Mouse (Mus musculus) gastrocnemius, adult 2 months (tissue): ENCODE data around the gene Gm8765. TPM values are rescaled to one million over a fixed set of nuclear protein-coding genes. Genes with fewer than 3 reads are reported as not detected.
"Not testable (repeated sequence)": the region's sequence is repeated elsewhere in the genome, so short reads cannot be mapped to it uniquely, and the experiment has no call there.

Experiments used
- DNase-seq: peaks from one replicate; pipeline ENCODE4 v3.0.0; 2022
- H3K27ac ChIP-seq: fragments of 200-600 bp; 2 replicates; pipeline ENCODE4 v1.8.1; 2022; ENCODE audit warnings: mild to moderate bottlenecking
- H3K4me3 ChIP-seq: fragments of 200-600 bp; 2 replicates; pipeline ENCODE4 v1.8.1; 2022; ENCODE audit warnings: mild to moderate bottlenecking, moderate library complexity
- CTCF ChIP-seq: fragments of 200-600 bp; IDR thresholded peaks from 2 replicates; pipeline ENCODE4 v1.8.1; 2022; ENCODE audit warnings: antibody characterized with exemption, mild to moderate bottlenecking, moderate library complexity
- intact Hi-C: fragments of 180-260 bp; cut with DNase I; formaldehyde crosslinking; loops from one replicate; pipeline ENCODE4 v1.15.1; 2025
- long read RNA-seq, 2 experiments: library from polyadenylated mRNA; stranded (forward); transcript quantifications; one replicate each; pipeline ENCODE4 v2.0.0; 2021
- microRNA-seq: library from miRNA; unstranded; fragments of <30 nt; microRNA quantifications from one replicate; pipeline ENCODE4 v1.2.0, GENCODE M21; 2021
- total RNA-seq, 2 experiments: library from RNA; stranded (reverse); gene quantifications; 2 replicates each; pipeline ENCODE4 v1.2.3; 2021

The Gm8765 gene
- not detected for total RNA-seq
- long read RNA-seq, experiment 1, result 0 reads
- long read RNA-seq, experiment 2, result 0 reads

DNA sequence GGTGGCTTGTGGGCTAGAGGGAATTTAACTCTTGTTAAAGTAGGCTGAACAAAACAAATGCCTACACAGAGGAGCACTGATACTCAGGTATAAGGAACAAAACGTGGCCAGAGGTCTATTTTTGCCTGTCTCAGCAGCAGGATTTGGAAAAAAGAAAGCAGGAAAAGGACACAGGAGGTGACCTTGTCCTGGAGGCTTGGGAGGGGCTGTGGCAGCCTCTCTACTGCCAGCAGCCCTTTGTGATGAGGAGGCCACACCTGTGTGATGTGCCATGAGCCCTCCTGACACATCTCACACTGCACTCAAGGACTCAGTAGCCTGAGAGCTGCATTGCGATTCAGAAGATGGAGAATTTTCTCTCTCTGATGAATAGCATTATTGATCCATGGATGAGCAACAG is at the start of gene Gm8765:
Gm8765 (plus strand) TSS at position 301 of the 400 bp plus-strand sequence.
- intact Hi-C loops, DNase-seq, H3K27ac ChIP-seq, H3K4me3 ChIP-seq: not testable (repeated sequence)

DNA sequence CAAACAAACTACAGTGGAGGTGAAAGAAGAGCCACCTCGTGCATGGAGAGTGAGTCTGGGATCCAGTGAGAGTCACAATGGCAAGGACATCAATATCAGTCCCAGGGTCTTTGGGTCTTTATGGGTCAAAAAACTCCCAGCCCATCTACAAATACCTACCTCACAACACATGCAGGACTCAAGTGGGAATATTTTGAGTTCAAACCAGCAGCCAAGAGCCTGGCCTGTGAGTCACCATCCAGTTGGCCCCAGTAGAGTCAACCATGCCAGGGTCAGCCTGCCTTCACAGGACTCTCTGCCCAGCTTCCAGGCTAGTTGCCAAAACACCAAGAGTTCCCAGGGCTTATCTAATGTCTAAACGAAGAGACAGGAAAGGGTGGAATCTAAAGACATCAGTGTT is 49.3 kb upstream of the Gm8765 start:
- DNase-seq, H3K27ac ChIP-seq, intact Hi-C loops: not testable (repeated sequence)
- H3K4me3 ChIP-seq, result 0 out of 2 replicates have a peak overlapping the region, but pooled peaks have one; percentile 17

DNA sequence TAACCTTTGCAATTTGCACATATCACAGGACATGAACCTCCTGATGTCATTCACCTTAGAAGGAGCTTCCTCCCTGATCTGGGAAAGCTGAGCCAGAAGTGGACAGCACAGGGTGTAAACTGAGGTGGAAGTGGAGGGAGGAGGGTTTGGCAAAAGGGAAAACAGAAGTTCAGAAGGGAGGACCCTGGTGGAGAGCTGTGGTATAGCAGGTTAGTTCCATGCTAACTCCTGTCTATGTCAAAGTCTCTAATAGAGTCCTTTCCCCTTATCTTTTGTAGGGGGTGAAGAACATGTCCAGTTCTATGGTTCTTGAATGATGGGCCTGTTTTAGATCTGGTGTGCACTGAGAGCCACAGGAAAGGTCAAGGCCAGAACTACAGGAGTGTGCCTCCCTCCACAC is 52.2 kb downstream of the Gm8765 start:
- H3K27ac ChIP-seq, DNase-seq, intact Hi-C loops, H3K4me3 ChIP-seq: not testable (repeated sequence)

DNA sequence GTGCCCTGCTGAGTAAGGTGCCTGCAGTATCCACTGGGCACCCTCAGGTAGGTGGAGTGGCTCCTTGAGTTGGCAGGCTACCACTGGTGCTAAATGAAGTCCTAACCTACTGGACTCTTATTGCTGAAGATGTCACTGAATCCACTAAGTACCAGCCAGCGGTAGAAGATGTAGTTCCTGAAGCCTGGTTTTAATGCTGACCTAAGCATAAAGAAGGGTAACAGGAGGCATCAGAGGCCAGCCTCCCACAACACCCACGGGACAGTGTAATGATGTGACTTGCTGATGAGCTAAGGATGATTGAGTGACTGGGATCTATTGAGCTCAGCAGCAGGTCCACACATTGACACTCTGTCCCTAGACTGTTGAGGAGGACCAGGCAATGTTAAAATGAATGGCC is 53.6 kb downstream of the Gm8765 start:
- DNase-seq, result no peak
- intact Hi-C loops, result no loop called here
- Histone ChIP-seq H3K27ac (no peak overlapping the region), H3K4me3 (no peak overlapping the region)
- no peak for TF ChIP-seq CTCF

DNA sequence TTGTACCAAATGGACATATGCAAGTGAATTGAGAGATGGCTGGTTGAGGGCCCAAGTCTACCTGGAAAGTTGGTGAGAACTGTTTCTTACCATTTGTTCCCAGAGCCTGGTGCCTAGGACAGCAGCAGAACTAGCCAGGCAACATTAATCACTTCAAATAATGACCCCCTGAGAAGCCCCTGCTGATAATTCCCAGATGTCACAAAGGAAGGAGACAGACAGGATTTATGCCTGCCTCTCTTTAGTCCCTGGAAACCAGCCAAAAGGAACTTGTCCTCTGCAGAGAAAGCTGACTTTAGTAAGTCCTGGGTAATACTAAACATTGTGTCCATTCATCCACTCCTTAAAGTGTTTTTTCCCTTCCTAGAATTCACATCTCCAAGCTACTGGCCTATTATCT is 54.8 kb downstream of the Gm8765 start:
- H3K27ac ChIP-seq, DNase-seq, H3K4me3 ChIP-seq, intact Hi-C loops: not testable (repeated sequence)

Small RNAs within 50 kb of the gene (microRNA-seq; reads per million reads assigned to microRNA genes)
- not detected for gene Gm23952

Other genes with a start within 250 kb of the Gm8765 start
- not detected for gene Nutm2, start 231.0 kb upstream of the Gm8765 start, total RNA-seq
- gene Gm904, start 55.1 kb upstream of the Gm8765 start, total RNA-seq, result not detected